Mouse (Mus musculus) kidney, embryonic 14.5 days (tissue): ENCODE results near the gene Slc17a8. TPM values are rescaled to one million over a fixed set of nuclear protein-coding genes. Genes with fewer than 3 reads are reported as not detected.
"Not testable (repeated sequence)": the region's sequence is repeated elsewhere in the genome, so short reads cannot be mapped to it uniquely, and the experiment has no call there.

Experiments
- ATAC-seq: fragments of 200-750 bp; cut with Nextera tagmentation; 2 replicates; pipeline ENCODE4 v1.8.0; 2017; ENCODE audit warnings: moderate number of reproducible peaks, mild to moderate bottlenecking, moderate TSS enrichment, moderate library complexity; ENCODE audit not compliant: low FRiP score, low TSS enrichment
- H3K27ac ChIP-seq: fragments of 300-500 bp; sonication (generic); 2 replicates; pipeline ENCODE4 v1.5.1; 2014; ENCODE audit warnings: low read depth, mild to moderate bottlenecking, low read length, moderate library complexity, mixed read lengths
- H3K27me3 ChIP-seq: fragments of 300-500 bp; sonication (generic); 2 replicates; pipeline ENCODE4 v1.6.1; 2014; ENCODE audit warnings: mild to moderate bottlenecking, low read length; ENCODE audit not compliant: control insufficient read depth, insufficient read depth
- H3K36me3 ChIP-seq: fragments of 300-500 bp; sonication (generic); 2 replicates; pipeline ENCODE4 v1.6.1; 2014; ENCODE audit warnings: low read length, mixed read lengths; ENCODE audit not compliant: control insufficient read depth, insufficient read depth
- H3K4me1 ChIP-seq: fragments of 300-500 bp; sonication (generic); 2 replicates; pipeline ENCODE4 v1.6.1; 2014; ENCODE audit warnings: low read length, mixed read lengths; ENCODE audit not compliant: control insufficient read depth, insufficient read depth
- H3K4me2 ChIP-seq: fragments of 300-500 bp; sonication (generic); replicated peaks from 2 replicates; pipeline ENCODE4 v1.6.1; 2014; ENCODE audit warnings: low read depth, mild to moderate bottlenecking, low read length
- H3K4me3 ChIP-seq: fragments of 300-500 bp; sonication (generic); 2 replicates; pipeline ENCODE4 v1.5.1; 2014; ENCODE audit warnings: mild to moderate bottlenecking, low read length
- H3K9ac ChIP-seq: fragments of 300-500 bp; sonication (generic); 2 replicates; pipeline ENCODE4 v1.6.1; 2014; ENCODE audit warnings: low read depth, mild to moderate bottlenecking, low read length, moderate library complexity
- H3K9me3 ChIP-seq: fragments of 300-500 bp; sonication (generic); 2 replicates; pipeline ENCODE4 v1.6.1; 2016; ENCODE audit warnings: low read length; ENCODE audit not compliant: control insufficient read depth
- WGBS: fragments of 180-500 bp; shearing (Covaris S2); extraction: QIAGEN DNeasy Blood & Tissue Kit; methylation state at CpG from one replicate; pipeline ENCODE4 v1.1.7; 2014; 5-methylcytosine and 5-hydroxymethylcytosine counted together
- polyA plus RNA-seq: library from polyadenylated mRNA; unstranded; fragments of >200 nt; fragmentation: Nextera tagmentation; extraction: Ambion mirVana; gene quantifications from 2 replicates; pipeline ENCODE4 v1.2.1, GENCODE M21; 2014

Slc17a8 gene
- polyA plus RNA-seq, 1 experiment from 2014 or later = 0.45 TPM

DNA sequence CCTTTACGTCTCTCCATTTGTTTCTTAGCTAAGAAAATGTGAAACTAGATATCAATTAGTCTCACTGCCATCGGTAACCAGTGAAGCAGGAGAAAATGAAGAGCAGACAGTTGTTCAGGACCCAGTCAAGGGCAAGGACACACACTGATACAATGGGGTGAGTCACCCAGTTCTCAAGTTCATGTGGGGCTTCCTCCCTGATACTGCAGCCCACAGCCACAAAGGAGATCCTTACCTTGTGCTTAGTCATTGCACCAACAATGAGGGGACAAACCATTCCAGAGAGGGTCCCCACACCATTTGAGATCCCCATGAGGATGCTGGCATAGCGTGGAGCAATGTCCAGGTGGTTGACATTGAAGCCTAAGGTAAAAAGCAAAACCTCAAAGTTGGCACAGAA lies 43.4 kb downstream of the Slc17a8 start:
- Histone ChIP-seq H3K36me3 (no peaks in the 10 kb centered on the region), H3K4me3 (no peak overlapping the region), H3K27ac (no peak overlapping the region), H3K9ac (no peak overlapping the region), H3K4me1 (no peaks in the 10 kb centered on the region), H3K4me2 (no peak overlapping the region), H3K9me3 (no peaks in the 10 kb centered on the region), H3K27me3 (no peaks in the 10 kb centered on the region)
- 64% methylated on average over 3 of the region's 3 CpGs for WGBS
- ATAC-seq = no peak

- ATAC-seq = no peak
- no peaks in the 10 kb centered on the region for H3K36me3 ChIP-seq
- H3K27ac ChIP-seq = no peak overlapping the region
- no peaks in the 10 kb centered on the region for H3K9me3 ChIP-seq
- H3K4me1 ChIP-seq = no peaks in the 10 kb centered on the region
- H3K27me3 ChIP-seq = no peaks in the 10 kb centered on the region
- 81% methylated on average over 3 of the region's 3 CpGs for WGBS
- H3K4me3 ChIP-seq = no peak overlapping the region
- no peak overlapping the region for H3K9ac ChIP-seq
- no peak overlapping the region for H3K4me2 ChIP-seq
Measured at GRCm38 (mm10) chr10:89573421-89573820, 47.6 kb downstream of the Slc17a8 start.

- no peak for ATAC-seq
- H3K27ac ChIP-seq = no peak overlapping the region
- H3K4me3 ChIP-seq = no peak overlapping the region
- H3K36me3 ChIP-seq = no peaks in the 10 kb centered on the region
- H3K9ac ChIP-seq = no peak overlapping the region
- no peak overlapping the region for H3K4me2 ChIP-seq
- WGBS = 77% methylated on average over 6 of the region's 6 CpGs
- H3K9me3 ChIP-seq = no peaks in the 10 kb centered on the region
- no peaks in the 10 kb centered on the region for H3K27me3 ChIP-seq
- no peaks in the 10 kb centered on the region for H3K4me1 ChIP-seq
Measured at GRCm38 (mm10) chr10:89572946-89573345, 48.1 kb downstream of the Slc17a8 start.

DNA sequence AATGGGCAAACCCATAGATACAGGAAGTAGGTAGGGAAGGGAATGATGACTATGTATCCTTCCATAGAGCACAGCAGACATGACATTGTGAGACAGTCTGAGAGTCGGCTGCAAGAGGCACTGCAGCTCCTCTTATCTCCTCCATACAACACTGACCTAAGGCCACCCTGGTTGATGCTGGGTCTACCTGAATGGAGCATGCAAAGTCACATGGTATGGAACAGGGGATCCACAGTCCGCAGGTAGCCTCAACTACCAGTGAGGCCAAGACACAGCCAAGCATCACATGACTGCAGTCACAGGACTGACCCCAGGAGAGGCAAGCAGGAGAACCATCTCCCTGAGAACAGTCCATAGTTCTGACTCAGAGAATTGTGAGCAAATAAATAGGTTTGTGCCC lies 53.7 kb downstream of the Slc17a8 start:
- H3K4me1 ChIP-seq = no peaks in the 10 kb centered on the region
- H3K9me3 ChIP-seq = no peaks in the 10 kb centered on the region
- 96% methylated on average over 2 of the region's 2 CpGs for WGBS
- H3K4me2 ChIP-seq = no peak overlapping the region
- H3K9ac ChIP-seq = no peak overlapping the region
- H3K27ac ChIP-seq = no peak overlapping the region
- no peaks in the 10 kb centered on the region for H3K27me3 ChIP-seq
- ATAC-seq = no peak
- no peak overlapping the region for H3K4me3 ChIP-seq
- H3K36me3 ChIP-seq = no peaks in the 10 kb centered on the region

DNA sequence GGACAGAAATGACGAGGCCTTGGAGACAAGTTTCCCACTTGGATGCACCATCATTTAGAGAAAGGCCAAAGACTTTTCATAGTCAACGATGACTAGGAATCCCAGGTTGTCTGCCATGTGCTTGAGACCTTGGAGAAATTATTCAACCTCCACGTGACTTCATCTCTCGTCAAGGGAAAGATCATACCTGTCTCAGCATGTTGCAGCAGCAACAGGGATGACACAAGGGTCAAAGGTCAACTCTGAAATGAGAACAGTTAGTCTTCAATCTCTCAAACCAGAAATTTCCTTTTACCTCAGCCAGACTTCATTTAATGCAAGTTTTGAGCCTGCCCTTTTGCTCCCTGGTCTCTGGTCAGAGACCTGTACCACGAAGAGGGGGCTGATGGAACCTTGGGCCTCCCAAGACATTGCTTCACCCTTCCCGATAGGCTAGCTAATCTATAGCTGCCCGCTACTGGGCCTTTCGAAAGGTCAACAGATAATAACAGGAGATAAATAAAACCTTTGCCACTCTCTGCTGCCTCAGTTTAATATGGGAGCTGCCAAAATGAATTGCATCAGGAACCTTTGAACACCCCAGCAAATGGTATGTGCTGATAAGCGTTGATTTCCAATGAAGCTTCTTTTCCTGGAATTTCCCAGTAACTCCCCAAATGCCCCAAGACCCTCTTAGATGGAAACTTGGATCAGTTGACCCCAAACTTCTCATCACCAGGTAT lies 55.6 kb downstream of the Slc17a8 start:
- no peak for ATAC-seq
- Histone ChIP-seq H3K27me3 (no peaks in the 10 kb centered on the region), H3K9ac (no peak overlapping the region), H3K36me3 (no peaks in the 10 kb centered on the region), H3K4me2 (no peak overlapping the region), H3K4me1 (no peaks in the 10 kb centered on the region), H3K4me3 (no peak overlapping the region), H3K27ac (no peak overlapping the region), H3K9me3 (no peaks in the 10 kb centered on the region)
- WGBS = 86% methylated on average over 9 of the region's 9 CpGs

DNA sequence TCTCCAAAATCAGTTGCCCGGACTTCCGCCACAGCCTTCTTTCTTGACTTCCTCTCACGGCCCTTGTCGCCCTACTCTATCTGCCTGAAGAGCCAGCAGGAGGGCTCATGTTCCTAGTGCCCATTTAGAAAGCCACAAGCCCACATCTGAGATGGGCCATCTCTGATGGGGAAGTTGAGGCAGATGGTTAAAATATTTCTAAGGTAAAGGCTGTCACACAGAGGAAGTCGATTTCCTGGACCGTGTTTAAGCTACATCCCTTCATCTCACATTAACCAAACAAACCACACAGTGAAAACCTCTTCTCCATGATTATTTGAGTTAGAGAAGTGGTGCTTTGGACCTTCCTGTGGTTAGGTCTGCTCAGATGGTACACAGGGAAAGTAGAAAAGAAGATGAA lies 58.9 kb downstream of the Slc17a8 start:
- Histone ChIP-seq H3K9me3 (no peaks in the 10 kb centered on the region), H3K4me2 (no peak overlapping the region), H3K4me3 (no peak overlapping the region), H3K9ac (no peak overlapping the region), H3K36me3 (no peaks in the 10 kb centered on the region), H3K27ac (no peak overlapping the region), H3K4me1 (no peaks in the 10 kb centered on the region), H3K27me3 (no peaks in the 10 kb centered on the region)
- WGBS = 84% methylated on average over 6 of the region's 6 CpGs
- no peak for ATAC-seq

GRCm38 (mm10) chr10:89559351-89559750 lies 61.7 kb downstream of the Slc17a8 start:
- Histone ChIP-seq H3K27ac (no peak overlapping the region), H3K36me3 (no peaks in the 10 kb centered on the region), H3K27me3 (no peaks in the 10 kb centered on the region), H3K9me3 (no peaks in the 10 kb centered on the region), H3K9ac (no peak overlapping the region), H3K4me1 (no peaks in the 10 kb centered on the region), H3K4me2 (no peak overlapping the region), H3K4me3 (no peak overlapping the region)
- ATAC-seq = no peak
- WGBS = 76% methylated on average over 3 of the region's 3 CpGs

- not testable (repeated sequence) for H3K36me3 ChIP-seq, H3K27ac ChIP-seq, H3K27me3 ChIP-seq, H3K4me1 ChIP-seq, ATAC-seq, H3K4me2 ChIP-seq, H3K4me3 ChIP-seq, H3K9me3 ChIP-seq, H3K9ac ChIP-seq
- WGBS = 55% methylated on average over 13 of the region's 13 CpGs
Measured at GRCm38 (mm10) chr10:89554885-89555284, 66.2 kb downstream of the Slc17a8 start.

- not testable (repeated sequence) for H3K36me3 ChIP-seq, H3K4me2 ChIP-seq, H3K27me3 ChIP-seq, H3K4me1 ChIP-seq, H3K4me3 ChIP-seq, H3K9me3 ChIP-seq, H3K27ac ChIP-seq, ATAC-seq, H3K9ac ChIP-seq
- 88% methylated on average over 7 of the region's 7 CpGs for WGBS
Measured at GRCm38 (mm10) chr10:89553855-89554254, 67.2 kb downstream of the Slc17a8 start.
